Mouse (Mus musculus): ENCODE results near the gene Dmrtc2. TPM values are rescaled to one million over a fixed set of nuclear protein-coding genes. Genes with fewer than 3 reads are reported as not detected.
A peak's percentile ranks its signal among the peaks of the same experiment; 100 is the strongest.

The Dmrtc2 gene
- total and polyA plus RNA-seq, 3 experiments, result not detected

GRCm38 (mm10) chr7:24845181-24845580 is 24.7 kb upstream of the Dmrtc2 start:
- TF ChIP-seq CHD2 (IDR thresholded peaks at IDR 0.05; ENCODE audit: low read length), result no peak
- TF ChIP-seq ZMIZ1 (IDR thresholded peaks at IDR 0.05; ENCODE audit: low read depth, low read length), result no peak
- TF ChIP-seq RAD21 (IDR thresholded peaks at IDR 0.05; ENCODE audit: low read depth, low read length), result no peak
- TF ChIP-seq MEF2A (IDR thresholded peaks at IDR 0.05; ENCODE audit: extremely low read depth, insufficient replicate concordance, low read depth, low read length, poor library complexity, severe bottlenecking), result no peak
- no peak for TF ChIP-seq KAT2A (conservative IDR thresholded peaks at IDR 0.05; ENCODE audit: low read depth, low read length)
- no peak overlapping the region for H3K9ac ChIP-seq (ENCODE audit: control insufficient read depth, low read depth, low read length, poor library complexity, severe bottlenecking)
- H3K4me1 ChIP-seq (ENCODE audit: control insufficient read depth in 1 of 2, insufficient read depth in 2 of 2, low read length in 2 of 2), result peaks cover 3 to 18% of the 10 kb centered on the region in 2 experiments
- no peak overlapping the region for H3K4me3 ChIP-seq (ENCODE audit: control insufficient read depth in 1 of 2, insufficient read depth in 1 of 2, low read depth in 2 of 2, low read length in 2 of 2)
- DNase-seq (ENCODE audit: low read depth, low spot score), result no peak
- no peaks in the 10 kb centered on the region for H3K27me3 ChIP-seq (ENCODE audit: control insufficient read depth in 1 of 2, insufficient read depth in 2 of 2, low read length in 2 of 2)
- H3K27ac ChIP-seq (ENCODE audit: control insufficient read depth, low read depth, low read length), result no peak overlapping the region
- peaks cover 0 to 13% of the 10 kb centered on the region in 2 experiments; a peak in 2 of 4 replicates for H3K36me3 ChIP-seq (ENCODE audit: control insufficient read depth in 1 of 2, insufficient read depth in 2 of 2, low read length in 2 of 2)
- no peaks in the 10 kb centered on the region for H3K9me3 ChIP-seq (replicated peaks; ENCODE audit: insufficient read depth, low read length)
- H3K79me2 ChIP-seq (ENCODE audit: control insufficient read depth, insufficient read depth, low read length, poor library complexity), result no peaks in the 10 kb centered on the region

- Histone ChIP-seq H3K4me1 (ENCODE audit: control insufficient read depth in 1 of 2, insufficient read depth in 2 of 2, low read length in 2 of 2) (peaks cover 5 to 18% of the 10 kb centered on the region in 2 experiments), H3K36me3 (ENCODE audit: control insufficient read depth in 1 of 2, insufficient read depth in 2 of 2, low read length in 2 of 2) (peaks cover 0 to 13% of the 10 kb centered on the region in 2 experiments; a peak in 2 of 4 replicates), H3K4me3 (ENCODE audit: control insufficient read depth in 1 of 2, insufficient read depth in 1 of 2, low read depth in 2 of 2, low read length in 2 of 2) (no peak overlapping the region), H3K79me2 (ENCODE audit: control insufficient read depth, insufficient read depth, low read length, poor library complexity) (no peaks in the 10 kb centered on the region), H3K9ac (ENCODE audit: control insufficient read depth, low read depth, low read length, poor library complexity, severe bottlenecking) (no peak overlapping the region), H3K27me3 (ENCODE audit: control insufficient read depth in 1 of 2, insufficient read depth in 2 of 2, low read length in 2 of 2) (no peaks in the 10 kb centered on the region), H3K27ac (ENCODE audit: control insufficient read depth, low read depth, low read length) (no peak overlapping the region), H3K9me3 (replicated peaks; ENCODE audit: insufficient read depth, low read length) (no peaks in the 10 kb centered on the region)
- peak; percentile 90 for DNase-seq (ENCODE audit: low read depth, low spot score)
- TF ChIP-seq ZNF384 (IDR thresholded peaks at IDR 0.05; ENCODE audit: low read depth, low read length) (no peak), CHD2 (IDR thresholded peaks at IDR 0.05; ENCODE audit: low read length) (no peak), RAD21 (IDR thresholded peaks at IDR 0.05; ENCODE audit: low read depth, low read length) (peak; percentile 85), TBP (IDR thresholded peaks at IDR 0.05; ENCODE audit: low read depth, low read length) (no peak), KAT2A (conservative IDR thresholded peaks at IDR 0.05; ENCODE audit: low read depth, low read length) (no peak), RCOR1 (IDR thresholded peaks at IDR 0.05; ENCODE audit: low read depth, low read length) (no peak), MEF2A (IDR thresholded peaks at IDR 0.05; ENCODE audit: extremely low read depth, insufficient replicate concordance, low read depth, low read length, poor library complexity, severe bottlenecking) (no peak), SMC3 (IDR thresholded peaks at IDR 0.05; ENCODE audit: low read depth, low read length) (peak; percentile 75), ZMIZ1 (IDR thresholded peaks at IDR 0.05; ENCODE audit: low read depth, low read length) (no peak), JUND (IDR thresholded peaks at IDR 0.05; ENCODE audit: low read depth, low read length) (no peak), NRF1 (IDR thresholded peaks at IDR 0.05; ENCODE audit: insufficient read depth, low read depth, low read length, poor library complexity, severe bottlenecking) (no peak), ZKSCAN1 (IDR thresholded peaks at IDR 0.05; ENCODE audit: low read depth, low read length) (no peak), TAL1 (IDR thresholded peaks at IDR 0.05; ENCODE audit: low read length) (no peak), MXI1 (IDR thresholded peaks at IDR 0.05; ENCODE audit: low read depth, low read length) (no peak), MAFK (IDR thresholded peaks at IDR 0.05; ENCODE audit: borderline replicate concordance, low read depth, low read length) (no peak), GABPA (IDR thresholded peaks at IDR 0.05; ENCODE audit: low read depth, low read length) (no peak), USF2 (IDR thresholded peaks at IDR 0.05; ENCODE audit: borderline replicate concordance in 1 of 2, insufficient read depth in 1 of 2, low read depth in 1 of 2, low read length in 2 of 2) (no peak), SIN3A (IDR thresholded peaks at IDR 0.05; ENCODE audit: low read length) (peak; percentile 38; the same call in 1 of the 2 replicates), POLR2A (IDR thresholded peaks at IDR 0.05; ENCODE audit: control insufficient read depth in 1 of 2, insufficient read depth in 1 of 2, low read depth in 1 of 2, low read length in 2 of 2, poor library complexity in 1 of 2) (no peak), USF1 (IDR thresholded peaks at IDR 0.05; ENCODE audit: low read depth, low read length) (no peak), GATA1 (IDR thresholded peaks at IDR 0.05; ENCODE audit: low read depth, low read length) (peak; percentile 69), E2F4 (IDR thresholded peaks at IDR 0.05; ENCODE audit: borderline replicate concordance, low read depth, low read length) (no peak), MYC (IDR thresholded peaks at IDR 0.05; ENCODE audit: low read depth, low read length) (no peak), BHLHE40 (IDR thresholded peaks at IDR 0.05; ENCODE audit: borderline replicate concordance, low read depth, low read length) (no peak), ETS1 (IDR thresholded peaks at IDR 0.05; ENCODE audit: low read depth, low read length) (no peak), POLR2AphosphoS5 (IDR thresholded peaks at IDR 0.05; ENCODE audit: borderline replicate concordance, low read depth, low read length) (no peak), TCF12 (IDR thresholded peaks at IDR 0.05; ENCODE audit: low read depth, low read length) (no peak), MAZ (IDR thresholded peaks at IDR 0.05; ENCODE audit: low read depth, low read length) (0 out of 2 replicates have a peak, but pooled peaks have one; percentile 38), MAX (IDR thresholded peaks at IDR 0.05; ENCODE audit: low read length) (no peak), EP300 (IDR thresholded peaks at IDR 0.05; ENCODE audit: low read depth in 1 of 2, low read length in 2 of 2) (no peak), NELFE (IDR thresholded peaks at IDR 0.05; ENCODE audit: low read depth, low read length) (no peak)
These were observed 24.1 kb upstream of the Dmrtc2 start for GRCm38 (mm10) chr7:24845713-24846112.

Data from MEL (cell line).